Mouse (Mus musculus) gastrocnemius, postnatal 25 days (tissue): Measurements from ENCODE around the gene Ltk. TPM values are rescaled to one million over a fixed set of nuclear protein-coding genes. Genes with fewer than 3 reads are reported as not detected.
"Not testable (repeated sequence)": the region's sequence is repeated elsewhere in the genome, so short reads cannot be mapped to it uniquely, and the experiment has no call there.

Experiments
- DNase-seq: peaks from one replicate; pipeline ENCODE4 v3.0.0; 2022
- total RNA-seq, 2 experiments: library from RNA; stranded (reverse); gene quantifications; 1 replicate in 1 of 2; 2 replicates in 1 of 2; pipeline ENCODE4 v1.2.3; 2021

Gene Ltk
- total RNA-seq, 2 experiments from 2014 or later: not detected

- DNase-seq: no peak
Measured at GRCm38 (mm10) chr2:119758844-119759835, 1.1 kb downstream of the Ltk start.

- DNase-seq: peak; percentile 13
Measured at GRCm38 (mm10) chr2:119758101-119758843, 2.0 kb downstream of the Ltk start.

GRCm38 (mm10) chr2:119757601-119758100, 2.6 kb downstream of the Ltk start:
- DNase-seq: no peak

GRCm38 (mm10) chr2:119749260-119749659, 11.0 kb downstream of the Ltk start:
- DNase-seq: no peak

- DNase-seq: no peak
Measured at GRCm38 (mm10) chr2:119747554-119747953, 12.7 kb downstream of the Ltk start.

- no peak for DNase-seq
Measured at GRCm38 (mm10) chr2:119745281-119745680, 14.9 kb downstream of the Ltk start.

GRCm38 (mm10) chr2:119744163-119745111, 15.8 kb downstream of the Ltk start:
- peak; percentile 7 for DNase-seq

GRCm38 (mm10) chr2:119743808-119744162, 16.4 kb downstream of the Ltk start:
- no peak for DNase-seq

GRCm38 (mm10) chr2:119743176-119743807, 16.9 kb downstream of the Ltk start:
- DNase-seq: no peak

GRCm38 (mm10) chr2:119742461-119743175, 17.6 kb downstream of the Ltk start:
- peak; percentile 10 for DNase-seq

GRCm38 (mm10) chr2:119741581-119742411, 18.4 kb downstream of the Ltk start, which contains the start of gene Itpka:
Gene Itpka (plus strand): TSS chr2:119742337.
- DNase-seq: peak; percentile 66

GRCm38 (mm10) chr2:119740567-119740966, 19.7 kb downstream of the Ltk start:
- no peak for DNase-seq

- DNase-seq: no peak
Measured at GRCm38 (mm10) chr2:119737124-119737523, 23.1 kb downstream of the Ltk start.

- DNase-seq: no peak
Measured at GRCm38 (mm10) chr2:119730735-119731134, 29.5 kb downstream of the Ltk start.

- no peak for DNase-seq
Measured at GRCm38 (mm10) chr2:119727762-119728416, 32.3 kb downstream of the Ltk start.

GRCm38 (mm10) chr2:119721070-119721469, 39.2 kb downstream of the Ltk start:
- DNase-seq: no peak

- DNase-seq: not testable (repeated sequence)
Measured at GRCm38 (mm10) chr2:119715868-119716267, 44.4 kb downstream of the Ltk start.

GRCm38 (mm10) chr2:119710011-119710410, 50.2 kb downstream of the Ltk start:
- DNase-seq: no peak

- DNase-seq: no peak
Measured at GRCm38 (mm10) chr2:119707676-119708075, 52.6 kb downstream of the Ltk start.
